Mouse (Mus musculus) kidney, adult 2 months (tissue): Measurements from ENCODE around the gene Cavin2.

Source experiments
- CTCF ChIP-seq: fragments of 200-500 bp; conservative IDR thresholded peaks from 2 replicates; pipeline ENCODE4 v1.5.1; 2011; ENCODE audit warnings: low read depth, mild to moderate bottlenecking, control low read depth, low read length, moderate library complexity, mixed read lengths; ENCODE audit not compliant: insufficient read depth, insufficient read length
- POLR2A ChIP-seq: fragments of 200-500 bp; IDR thresholded peaks from one replicate; pipeline ENCODE4 v1.6.1; 2011; ENCODE audit warnings: low read depth, low read length, control low read depth

- TF ChIP-seq CTCF: no peak
- no peak for TF ChIP-seq POLR2A
Observed at GRCm38 (mm10) chr1:51349291-51349967, 60.5 kb downstream of the Cavin2 start.
